Comparison of ENCODE assay signal across 8 mouse cellular contexts in the genomic region with DNA sequence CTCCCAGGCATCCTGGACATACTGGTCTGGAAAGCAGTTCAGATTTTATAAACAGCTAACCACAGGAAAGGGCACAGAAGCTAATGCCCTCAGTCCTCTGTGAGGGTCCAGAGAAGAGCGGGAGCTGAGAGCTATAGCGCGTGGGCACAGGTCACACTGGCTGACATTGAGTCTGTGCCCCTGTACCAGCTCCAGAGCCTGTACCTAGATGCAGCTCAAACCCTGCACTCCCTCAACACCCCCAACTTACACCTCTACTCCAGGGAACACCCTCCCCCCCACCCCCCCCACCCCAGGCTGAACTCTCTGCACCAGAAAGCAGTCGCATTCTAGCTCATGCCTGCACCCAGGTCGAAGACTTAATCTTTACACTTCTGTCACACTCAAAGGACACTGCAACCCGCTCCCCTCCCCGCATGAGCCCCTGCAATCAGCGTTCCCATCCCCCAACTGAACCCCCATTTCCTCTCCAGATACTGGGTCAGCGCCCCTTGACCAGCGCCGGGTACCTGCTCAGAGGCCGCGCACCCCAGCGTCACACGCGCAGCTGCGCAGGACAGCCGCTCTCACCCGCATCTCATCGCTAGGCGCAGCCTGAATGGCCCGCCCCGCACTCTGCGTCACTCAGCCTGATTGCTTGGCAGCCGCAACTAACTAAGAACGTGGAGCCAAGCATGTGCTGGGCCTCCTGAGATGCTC. TPM values are rescaled to one million over a fixed set of nuclear protein-coding genes. Genes with fewer than 3 reads are reported as not detected.
DNase-seq lines count a peak whose midpoint lies in the region; ATAC-seq and TF ChIP-seq lines count a peak whose summit lies in the region.

No protein-coding gene starts in this region.

- H3K27ac ChIP-seq in cortical plate, adult 2 months (ENCODE audit: insufficient read depth, low read length): no peak overlapping the region
- no peak overlapping the region for H3K27ac ChIP-seq in heart, embryonic 13.5 days (replicated peaks)

- DNase-seq in urinary bladder, postnatal 14 days (ENCODE audit: low spot score): peak; percentile 42
- DNase-seq in urinary bladder, postnatal 4 days (ENCODE audit: low spot score in 2 of 2): no peak
- peak; percentile 52 to 71 for DNase-seq in layer of hippocampus, adult 8-10 months (ENCODE audit: low spot score in 2 of 2)
- DNase-seq in lung, postnatal 14 days: peak; percentile 29
- peak; percentile 75 for DNase-seq in retina, postnatal 1 day

- H3K36me3 ChIP-seq in heart, embryonic 13.5 days: no peaks in the 10 kb centered on the region

- peak overlapping the region; percentile 41 for H3K9ac ChIP-seq in heart, embryonic 13.5 days

- peak overlapping the region; percentile 40 for H3K4me3 ChIP-seq in cortical plate, adult 2 months (ENCODE audit: insufficient read depth, low read length)
- H3K4me3 ChIP-seq in heart, embryonic 13.5 days: peak overlapping the region; percentile 44

- H3K4me1 ChIP-seq in cortical plate, adult 2 months (ENCODE audit: control insufficient read depth, insufficient read depth, low read length): no peaks in the 10 kb centered on the region; the same call in 1 of the 2 replicates
- H3K4me1 ChIP-seq in heart, embryonic 13.5 days: peaks cover 9% of the 10 kb centered on the region; the same call in 1 of the 2 replicates

- 6% methylated on average over 26 of the region's 26 CpGs for WGBS in heart, embryonic 13.5 days

- H3K9me3 ChIP-seq in heart, embryonic 13.5 days: no peaks in the 10 kb centered on the region

- peak overlapping the region; percentile 65 for H3K4me2 ChIP-seq in heart, embryonic 13.5 days

- TF ChIP-seq POLR2A in cortical plate, adult 2 months (IDR thresholded peaks at IDR 0.05; ENCODE audit: extremely low read depth, insufficient read depth, low read length): peak; percentile 43; the same call in 1 of the 2 replicates

- H3K27me3 ChIP-seq in heart, embryonic 13.5 days (replicated peaks): peaks cover 59% of the 10 kb centered on the region

- TF ChIP-seq CTCF in cortical plate, adult 2 months (IDR thresholded peaks at IDR 0.05; ENCODE audit: extremely low read depth, insufficient read depth, low read length): no peak

- ATAC-seq in heart, embryonic 13.5 days (ENCODE audit: extremely low read depth, insufficient number of reproducible peaks, low FRiP score, low TSS enrichment): no peak
- ATAC-seq in erythroid progenitor cell, adult 5-6 weeks (replicated peaks; ENCODE audit: low FRiP score, poor library complexity, severe bottlenecking): no peak

RNA-seq across cellular contexts. Expression of a gene that starts 0.9 kb away (rescaled TPM):
- 30.8 and 32.0 TPM in 2 replicates for polyA plus RNA-seq in cortical plate, adult 2 months (2012; rRNA removed)
- polyA plus RNA-seq in heart, embryonic 13.5 days (2015; fragmentation: Nextera tagmentation; extraction: Ambion mirVana): 0.19 and 0.23 TPM in 2 replicates
- total RNA-seq in layer of hippocampus, adult 8-10 months (2022): 10 to 100 TPM; 43.0 to 47.6 (median 45.7) TPM
- total RNA-seq in erythroid progenitor cell, adult 5-6 weeks (2015; ENCODE audit: low replicate concordance): 0.42 and 1.1 TPM in 2 replicates
- 33.1 and 38.6 TPM in 2 replicates for total RNA-seq in erythroid progenitor cell, adult 5-6 weeks (2017; ENCODE audit: low replicate concordance)

RNA-seq across cellular contexts. Expression of a gene that starts 8.9 kb away (rescaled TPM):
- 74.0 and 74.4 TPM in 2 replicates for polyA plus RNA-seq in cortical plate, adult 2 months (2012; rRNA removed)
- polyA plus RNA-seq in heart, embryonic 13.5 days (2015; fragmentation: Nextera tagmentation; extraction: Ambion mirVana): 16.3 and 18.0 TPM in 2 replicates
- total RNA-seq in layer of hippocampus, adult 8-10 months (2022): 10 to 100 TPM; 36.6 to 46.0 (median 40.5) TPM
- not detected in 2 replicates for total RNA-seq in erythroid progenitor cell, adult 5-6 weeks (2015; ENCODE audit: low replicate concordance)
- total RNA-seq in erythroid progenitor cell, adult 5-6 weeks (2017; ENCODE audit: low replicate concordance): 0.26 and 3.5 TPM in 2 replicates

RNA-seq across cellular contexts. Expression of a gene that starts 40.5 kb away (rescaled TPM):
- polyA plus RNA-seq in cortical plate, adult 2 months (2012; rRNA removed): 158 and 186 TPM in 2 replicates
- 190 and 214 TPM in 2 replicates for polyA plus RNA-seq in heart, embryonic 13.5 days (2015; fragmentation: Nextera tagmentation; extraction: Ambion mirVana)
- 100 to 1,000 TPM; 224 to 240 (median 229) TPM for total RNA-seq in layer of hippocampus, adult 8-10 months (2022)
- total RNA-seq in erythroid progenitor cell, adult 5-6 weeks (2015; ENCODE audit: low replicate concordance): 0.42 and 1.8 TPM in 2 replicates
- total RNA-seq in erythroid progenitor cell, adult 5-6 weeks (2017; ENCODE audit: low replicate concordance): 9.2 and 9.8 TPM in 2 replicates

Comparison
In these comparisons a context has a peak if more than half of its experiments do, and no peak if none do; other contexts are left out.
1. DNase-seq: peak in urinary bladder, postnatal 14 days (single experiment), layer of hippocampus, adult 8-10 months (2 of 2), lung, postnatal 14 days (single experiment) and retina, postnatal 1 day (single experiment); none in urinary bladder, postnatal 4 days (0 of 2).
2. RNA of a gene that starts 8.9 kb away (total RNA-seq): 36.6 to 46.0 TPM in layer of hippocampus, adult 8-10 months; 0.26 to 3.5 TPM in erythroid progenitor cell, adult 5-6 weeks; every median in the first group is over 4 times any median in the second.
3. RNA of a gene that starts 40.5 kb away (total RNA-seq): 224 to 240 TPM in layer of hippocampus, adult 8-10 months; 0.42 to 9.8 TPM in erythroid progenitor cell, adult 5-6 weeks; every median in the first group is over 10 times any median in the second.